32 mouse cellular contexts compared by ENCODE assay signal in the genomic region with DNA sequence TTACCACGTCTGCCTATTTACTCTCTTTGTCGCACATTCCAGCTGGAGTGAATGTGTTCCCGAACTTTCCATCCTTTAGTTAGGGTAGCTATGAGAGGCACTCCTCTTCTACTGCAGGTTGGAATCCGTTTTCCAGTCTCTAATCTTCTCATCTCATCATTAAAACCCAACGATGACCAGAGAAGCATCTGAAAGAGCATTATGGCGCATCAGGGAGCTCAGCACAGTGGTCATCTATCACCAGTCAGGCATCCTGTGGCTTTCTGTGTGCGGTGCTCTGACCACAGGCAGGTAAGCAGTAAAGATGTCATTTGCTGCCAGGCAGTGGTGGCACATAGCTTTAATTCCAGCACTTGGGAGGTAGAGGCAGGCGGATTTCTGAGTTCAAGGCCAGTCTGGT.
"Had no signal": no experiment of that assay in that cellular context is flagged by ENCODE, and none has a peak within 500 bp of the region (broad histone marks: within the 10 kb centered on the region; RNA-seq: fewer than 3 reads in every experiment).

No protein-coding gene starts in this region.

- H3K4me2 ChIP-seq: heart, embryonic 12.5 days; heart, embryonic 13.5 days; heart, embryonic 15.5 days; hindbrain, embryonic 12.5 days; hindbrain, embryonic 13.5 days; hindbrain, embryonic 14.5 days; hindbrain, embryonic 15.5 days; intestine, embryonic 15.5 days; kidney, embryonic 15.5 days had no signal

- H3K9ac ChIP-seq: heart, embryonic 12.5 days; heart, embryonic 13.5 days; heart, embryonic 15.5 days; hindbrain, embryonic 12.5 days; hindbrain, embryonic 13.5 days; hindbrain, embryonic 14.5 days; hindbrain, embryonic 15.5 days; intestine, embryonic 15.5 days; kidney, embryonic 15.5 days had no signal

- H3K36me3 ChIP-seq: heart, embryonic 10.5 days; heart, embryonic 12.5 days; heart, embryonic 13.5 days; heart, embryonic 15.5 days; hindbrain, embryonic 10.5 days; hindbrain, embryonic 12.5 days; hindbrain, embryonic 13.5 days; hindbrain, embryonic 15.5 days; intestine, embryonic 15.5 days; kidney, embryonic 15.5 days had no signal

- H3K4me1 ChIP-seq: intestine, embryonic 15.5 days had no signal

- H3K9me3 ChIP-seq: heart, embryonic 10.5 days; heart, embryonic 12.5 days; heart, embryonic 13.5 days; heart, embryonic 15.5 days; hindbrain, embryonic 10.5 days; hindbrain, embryonic 12.5 days; hindbrain, embryonic 13.5 days; hindbrain, embryonic 15.5 days; intestine, embryonic 15.5 days; kidney, embryonic 15.5 days had no signal

- ATAC-seq: hindbrain, embryonic 16.5 days; hindbrain, postnatal 0 days; inflammation-experienced regulatory T-cells, adult 6 months; intestine, embryonic 15.5 days; intestine, embryonic 16.5 days; intestine, postnatal 0 days had no signal

- H3K27me3 ChIP-seq: heart, embryonic 12.5 days; heart, embryonic 13.5 days; heart, embryonic 15.5 days; intestine, embryonic 15.5 days; kidney, embryonic 15.5 days had no signal

- DNase-seq: heart, postnatal 10 days; heart, postnatal 14 days; heart, postnatal 36 days; heart, postnatal 4 days; kidney, adult 11 months; kidney, adult 18-20 months; kidney, adult 8-10 months; kidney, adult 9 months; kidney, postnatal 10 days; kidney, postnatal 14 days; kidney, postnatal 25 days; kidney, postnatal 4 days; layer of hippocampus, adult 9-11 months; layer of hippocampus, postnatal 36 days had no signal

- H3K27ac ChIP-seq: heart, embryonic 10.5 days; heart, embryonic 13.5 days; heart, embryonic 15.5 days; hindbrain, embryonic 10.5 days; hindbrain, embryonic 12.5 days; hindbrain, postnatal 0 days; intestine, embryonic 15.5 days; kidney, embryonic 15.5 days; kidney, postnatal 0 days; layer of hippocampus, adult 2 months had no signal

- H3K4me3 ChIP-seq: heart, embryonic 10.5 days; heart, embryonic 12.5 days; heart, embryonic 13.5 days; heart, embryonic 15.5 days; hindbrain, embryonic 10.5 days; hindbrain, embryonic 12.5 days; hindbrain, embryonic 13.5 days; hindbrain, embryonic 15.5 days; intestine, embryonic 15.5 days; kidney, embryonic 15.5 days; layer of hippocampus, adult 2 months had no signal
